Mouse (Mus musculus): ENCODE measurements around the gene Gcnt4. TPM values are rescaled to one million over a fixed set of nuclear protein-coding genes. Genes with fewer than 3 reads are reported as not detected.
A peak's percentile ranks its signal among the peaks of the same experiment; 100 is the strongest.

Gene Gcnt4
- polyA plus RNA-seq, 1 experiment from 2014 or later, result 0.24 TPM

GRCm38 (mm10) chr13:96924985-96925745 is 676 bp downstream of the Gcnt4 start:
- WGBS, result 1% methylated on average over 52 of the region's 53 CpGs
- H3K27ac ChIP-seq (ENCODE audit: low read length), result no peak overlapping the region
- peak; percentile 40 for ATAC-seq
- H3K27me3 ChIP-seq (ENCODE audit: control insufficient read depth, insufficient read depth, low read depth, low read length), result peaks cover 15% of the 10 kb centered on the region
- no peaks in the 10 kb centered on the region for H3K36me3 ChIP-seq (ENCODE audit: control insufficient read depth, insufficient read depth, low read length)
- peaks cover 10% of the 10 kb centered on the region for H3K4me1 ChIP-seq (ENCODE audit: control insufficient read depth, insufficient read depth, low read length)
- peak overlapping the region; percentile 62 for H3K4me3 ChIP-seq (ENCODE audit: low read depth, low read length)
- H3K4me2 ChIP-seq (ENCODE audit: low read length), result peak overlapping the region; percentile 100
- H3K9ac ChIP-seq (ENCODE audit: low read depth, low read length), result peak overlapping the region; percentile 67
- H3K9me3 ChIP-seq (replicated peaks; ENCODE audit: control insufficient read depth, low read length, poor library complexity, severe bottlenecking), result no peaks in the 10 kb centered on the region

GRCm38 (mm10) chr13:96925991-96926725 is 1.7 kb downstream of the Gcnt4 start:
- peaks cover 10% of the 10 kb centered on the region for H3K4me1 ChIP-seq (ENCODE audit: control insufficient read depth, insufficient read depth, low read length)

GRCm38 (mm10) chr13:96927781-96928180 is 3.3 kb downstream of the Gcnt4 start:
- Histone ChIP-seq H3K4me3 (ENCODE audit: low read depth, low read length) (no peak overlapping the region), H3K4me2 (ENCODE audit: low read length) (no peak overlapping the region), H3K27ac (ENCODE audit: low read length) (no peak overlapping the region), H3K27me3 (ENCODE audit: control insufficient read depth, insufficient read depth, low read depth, low read length) (peaks cover 15% of the 10 kb centered on the region), H3K4me1 (ENCODE audit: control insufficient read depth, insufficient read depth, low read length) (peaks cover 10% of the 10 kb centered on the region), H3K9ac (ENCODE audit: low read depth, low read length) (no peak overlapping the region), H3K9me3 (replicated peaks; ENCODE audit: control insufficient read depth, low read length, poor library complexity, severe bottlenecking) (no peaks in the 10 kb centered on the region), H3K36me3 (ENCODE audit: control insufficient read depth, insufficient read depth, low read length) (no peaks in the 10 kb centered on the region)
- WGBS, result 100% methylated on average over 1 of the region's 1 CpGs
- no peak for ATAC-seq

More at GRCm38 (mm10) chr13:96925991-96926725, 1.7 kb downstream of the Gcnt4 start:
- Histone ChIP-seq H3K9ac (ENCODE audit: low read depth, low read length) (no peak overlapping the region), H3K4me2 (ENCODE audit: low read length) (no peak overlapping the region), H3K36me3 (ENCODE audit: control insufficient read depth, insufficient read depth, low read length) (no peaks in the 10 kb centered on the region), H3K4me3 (ENCODE audit: low read depth, low read length) (no peak overlapping the region), H3K9me3 (replicated peaks; ENCODE audit: control insufficient read depth, low read length, poor library complexity, severe bottlenecking) (no peaks in the 10 kb centered on the region), H3K27me3 (ENCODE audit: control insufficient read depth, insufficient read depth, low read depth, low read length) (peaks cover 15% of the 10 kb centered on the region), H3K27ac (ENCODE audit: low read length) (no peak overlapping the region)
- WGBS, result 49% methylated on average over 10 of the region's 10 CpGs
- ATAC-seq, result no peak

GRCm38 (mm10) chr13:96928432-96929039 is 4.0 kb downstream of the Gcnt4 start:
- H3K9me3 ChIP-seq (replicated peaks; ENCODE audit: control insufficient read depth, low read length, poor library complexity, severe bottlenecking), result no peaks in the 10 kb centered on the region
- H3K4me3 ChIP-seq (ENCODE audit: low read depth, low read length), result no peak overlapping the region
- WGBS, result 15% methylated on average over 8 of the region's 8 CpGs
- H3K4me1 ChIP-seq (ENCODE audit: control insufficient read depth, insufficient read depth, low read length), result peaks cover 10% of the 10 kb centered on the region
- no peaks in the 10 kb centered on the region for H3K36me3 ChIP-seq (ENCODE audit: control insufficient read depth, insufficient read depth, low read length)
- H3K4me2 ChIP-seq (ENCODE audit: low read length), result no peak overlapping the region
- no peak overlapping the region for H3K9ac ChIP-seq (ENCODE audit: low read depth, low read length)
- no peak overlapping the region for H3K27ac ChIP-seq (ENCODE audit: low read length)
- peaks cover 15% of the 10 kb centered on the region for H3K27me3 ChIP-seq (ENCODE audit: control insufficient read depth, insufficient read depth, low read depth, low read length)
- ATAC-seq, result no peak

- Histone ChIP-seq H3K27me3 (ENCODE audit: control insufficient read depth, insufficient read depth, low read depth, low read length) (no peaks in the 10 kb centered on the region), H3K36me3 (ENCODE audit: control insufficient read depth, insufficient read depth, low read length) (no peaks in the 10 kb centered on the region), H3K4me3 (ENCODE audit: low read depth, low read length) (no peak overlapping the region), H3K4me1 (ENCODE audit: control insufficient read depth, insufficient read depth, low read length) (no peaks in the 10 kb centered on the region), H3K9me3 (replicated peaks; ENCODE audit: control insufficient read depth, low read length, poor library complexity, severe bottlenecking) (no peaks in the 10 kb centered on the region), H3K27ac (ENCODE audit: low read length) (no peak overlapping the region), H3K9ac (ENCODE audit: low read depth, low read length) (no peak overlapping the region), H3K4me2 (ENCODE audit: low read length) (no peak overlapping the region)
- no peak for ATAC-seq
- WGBS, result 95% methylated on average over 5 of the region's 5 CpGs
Observed at GRCm38 (mm10) chr13:96932745-96933144, 8.3 kb downstream of the Gcnt4 start.

- H3K4me2 ChIP-seq (ENCODE audit: low read length), result no peak overlapping the region
- no peaks in the 10 kb centered on the region for H3K27me3 ChIP-seq (ENCODE audit: control insufficient read depth, insufficient read depth, low read depth, low read length)
- H3K9ac ChIP-seq (ENCODE audit: low read depth, low read length), result no peak overlapping the region
- WGBS, result 70% methylated on average over 8 of the region's 8 CpGs
- H3K4me1 ChIP-seq (ENCODE audit: control insufficient read depth, insufficient read depth, low read length), result no peaks in the 10 kb centered on the region
- ATAC-seq, result no peak
- H3K4me3 ChIP-seq (ENCODE audit: low read depth, low read length), result no peak overlapping the region
- no peak overlapping the region for H3K27ac ChIP-seq (ENCODE audit: low read length)
- no peaks in the 10 kb centered on the region for H3K9me3 ChIP-seq (replicated peaks; ENCODE audit: control insufficient read depth, low read length, poor library complexity, severe bottlenecking)
- no peaks in the 10 kb centered on the region for H3K36me3 ChIP-seq (ENCODE audit: control insufficient read depth, insufficient read depth, low read length)
Observed at GRCm38 (mm10) chr13:96933367-96933766, 8.9 kb downstream of the Gcnt4 start.

GRCm38 (mm10) chr13:96936173-96936777 is 11.8 kb downstream of the Gcnt4 start:
- 70% methylated on average over 6 of the region's 6 CpGs for WGBS
- Histone ChIP-seq H3K27me3 (ENCODE audit: control insufficient read depth, insufficient read depth, low read depth, low read length) (no peaks in the 10 kb centered on the region), H3K4me2 (ENCODE audit: low read length) (no peak overlapping the region), H3K27ac (ENCODE audit: low read length) (no peak overlapping the region), H3K36me3 (ENCODE audit: control insufficient read depth, insufficient read depth, low read length) (no peaks in the 10 kb centered on the region), H3K4me1 (ENCODE audit: control insufficient read depth, insufficient read depth, low read length) (no peaks in the 10 kb centered on the region), H3K9ac (ENCODE audit: low read depth, low read length) (no peak overlapping the region), H3K4me3 (ENCODE audit: low read depth, low read length) (no peak overlapping the region), H3K9me3 (replicated peaks; ENCODE audit: control insufficient read depth, low read length, poor library complexity, severe bottlenecking) (no peaks in the 10 kb centered on the region)
- no peak for ATAC-seq

- Histone ChIP-seq H3K9ac (ENCODE audit: low read depth, low read length) (no peak overlapping the region), H3K4me2 (ENCODE audit: low read length) (no peak overlapping the region), H3K27ac (ENCODE audit: low read length) (no peak overlapping the region), H3K9me3 (replicated peaks; ENCODE audit: control insufficient read depth, low read length, poor library complexity, severe bottlenecking) (no peaks in the 10 kb centered on the region), H3K4me3 (ENCODE audit: low read depth, low read length) (no peak overlapping the region), H3K27me3 (ENCODE audit: control insufficient read depth, insufficient read depth, low read depth, low read length) (no peaks in the 10 kb centered on the region), H3K4me1 (ENCODE audit: control insufficient read depth, insufficient read depth, low read length) (no peaks in the 10 kb centered on the region), H3K36me3 (ENCODE audit: control insufficient read depth, insufficient read depth, low read length) (no peaks in the 10 kb centered on the region)
- 74% methylated on average over 10 of the region's 10 CpGs for WGBS
- no peak for ATAC-seq
Observed at GRCm38 (mm10) chr13:96937059-96937558, 12.6 kb downstream of the Gcnt4 start.
